Mouse (Mus musculus) forebrain, postnatal 0 days (tissue): Measurements from ENCODE around the gene Acer2. TPM values are rescaled to one million over a fixed set of nuclear protein-coding genes. Genes with fewer than 3 reads are reported as not detected.
"Not testable (repeated sequence)": the region's sequence is repeated elsewhere in the genome, so short reads cannot be mapped to it uniquely, and the experiment has no call there.

ENCODE experiments used
- ATAC-seq: fragments of 200-750 bp; cut with Nextera tagmentation; 2 replicates; pipeline ENCODE4 v1.8.0; 2017; ENCODE audit warnings: mild to moderate bottlenecking, moderate library complexity
- DNase-seq: peaks from one replicate; pipeline ENCODE4 v3.0.0-alpha.2; 2015
- H3K27ac ChIP-seq: fragments of 300-500 bp; sonication (generic); 2 replicates; pipeline ENCODE4 v1.5.1; 2014; ENCODE audit warnings: low read depth, mild to moderate bottlenecking, antibody characterized with exemption, low read length, moderate library complexity, mixed read lengths
- H3K27me3 ChIP-seq: fragments of 300-500 bp; sonication (generic); 2 replicates; pipeline ENCODE4 v1.6.1; 2014; ENCODE audit warnings: mild to moderate bottlenecking, low read length, mixed read lengths; ENCODE audit not compliant: insufficient read depth
- H3K36me3 ChIP-seq: fragments of 300-500 bp; sonication (generic); 2 replicates; pipeline ENCODE4 v1.6.1; 2014; ENCODE audit warnings: mild to moderate bottlenecking, moderate library complexity; ENCODE audit not compliant: insufficient read depth
- H3K4me1 ChIP-seq: fragments of 300-500 bp; sonication (generic); 2 replicates; pipeline ENCODE4 v1.6.1; 2014; ENCODE audit warnings: antibody characterized with exemption; ENCODE audit not compliant: insufficient read depth
- H3K4me2 ChIP-seq: fragments of 300-500 bp; sonication (generic); 2 replicates; pipeline ENCODE4 v1.6.1; 2014; ENCODE audit warnings: low read depth, mild to moderate bottlenecking, moderate library complexity
- H3K4me3 ChIP-seq: fragments of 300-500 bp; sonication (generic); 2 replicates; pipeline ENCODE4 v1.5.1; 2014; ENCODE audit warnings: low read depth, low read length, mixed read lengths
- H3K9ac ChIP-seq: fragments of 300-500 bp; sonication (generic); 2 replicates; pipeline ENCODE4 v1.6.1; 2014; ENCODE audit warnings: mild to moderate bottlenecking
- H3K9me3 ChIP-seq: fragments of 300-500 bp; sonication (generic); 2 replicates; pipeline ENCODE4 v1.6.1; 2016; ENCODE audit warnings: low read length
- CTCF ChIP-seq: sonication (generic); IDR thresholded peaks from 2 replicates; pipeline ENCODE4 v1.5.1; 2016; ENCODE audit warnings: antibody characterized with exemption, control low read depth, low read depth
- WGBS: fragments of 180-500 bp; shearing (Covaris S2); extraction: QIAGEN DNeasy Blood & Tissue Kit; methylation state at CpG from one replicate; pipeline ENCODE4 v1.1.7; 2014; 5-methylcytosine and 5-hydroxymethylcytosine counted together
- polyA plus RNA-seq: library from polyadenylated mRNA; unstranded; fragments of >200 nt; fragmentation: Nextera tagmentation; extraction: Ambion mirVana; gene quantifications from 2 replicates; pipeline ENCODE4 v1.2.1, GENCODE M21; 2015
- total RNA-seq: library from RNA; depleted of rRNA; stranded (reverse); fragments of >200 nt; gene quantifications from 2 replicates; pipeline ENCODE4 v1.2.3, GENCODE M21; 2014; rRNA removed

Gene Acer2
- total RNA-seq = 6.5 and 9.6 TPM in 2 replicates
- polyA plus RNA-seq = 8.1 and 11.4 TPM in 2 replicates

DNA sequence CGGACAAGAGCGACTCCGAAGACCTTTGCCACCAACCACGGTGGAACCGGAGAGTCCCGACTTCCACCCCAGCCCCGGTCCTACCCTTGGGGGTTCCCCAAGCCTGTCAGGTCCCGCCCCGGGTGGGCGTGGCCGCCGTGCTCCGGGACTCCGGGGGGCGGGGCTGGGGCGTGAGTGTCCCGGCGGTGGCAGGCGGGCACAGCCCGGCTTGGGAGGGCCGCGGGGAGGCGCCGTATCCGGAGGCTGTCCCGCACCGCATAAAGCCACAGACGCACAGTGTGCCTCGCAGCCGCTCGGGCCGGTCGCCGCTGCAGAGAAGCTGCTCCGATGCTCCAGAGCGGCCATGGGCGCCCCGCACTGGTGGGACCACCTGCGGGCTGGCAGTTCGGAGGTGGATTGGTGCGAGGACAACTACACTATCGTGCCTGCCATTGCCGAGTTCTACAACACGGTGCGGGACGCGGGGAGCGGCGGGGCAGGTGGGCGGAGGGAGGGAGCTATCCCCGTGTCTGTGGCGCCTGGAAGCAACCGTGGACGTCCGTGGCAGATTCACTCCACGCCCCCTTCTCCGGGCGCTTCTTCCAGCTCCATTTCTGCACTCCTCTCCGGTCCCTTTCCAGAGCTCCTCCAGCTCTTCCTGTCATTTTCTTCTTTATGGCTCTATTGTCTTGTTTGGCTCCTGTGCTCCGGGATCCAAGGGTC is at the start of gene Acer2:
Gene Acer2, plus strand, starts transcription at position 251 of the 702 bp plus-strand sequence.
- H3K4me2 ChIP-seq = peak within 1 kb of the TSS; percentile 87
- DNase-seq (peak; percentile 56), ATAC-seq (peak; percentile 88)
- under 1% methylated on average over 59 of the region's 60 CpGs for WGBS
- TF ChIP-seq CTCF = peak; percentile 31; the same call in 1 of the 2 replicates
- no peaks in the 10 kb centered on the region for H3K9me3 ChIP-seq
- H3K9ac ChIP-seq = peak within 1 kb of the TSS; percentile 63
- H3K4me3 ChIP-seq = peak within 1 kb of the TSS; percentile 57
- H3K4me1 ChIP-seq = 0 out of 2 replicates have a peak, but pooled peaks cover 3% of the 10 kb centered on the region
- peaks cover 5% of the 10 kb centered on the region; the same call in 1 of the 2 replicates for H3K27me3 ChIP-seq
- peak within 1 kb of the TSS; percentile 50; the same call in 1 of the 2 replicates for H3K27ac ChIP-seq
- no peaks in the 10 kb centered on the region for H3K36me3 ChIP-seq

- no peaks in the 10 kb centered on the region for H3K9me3 ChIP-seq
- WGBS = 92% methylated on average over 7 of the region's 7 CpGs
- H3K4me3 ChIP-seq = no peak overlapping the region
- H3K4me2 ChIP-seq = no peak overlapping the region
- H3K4me1 ChIP-seq = no peaks in the 10 kb centered on the region
- TF ChIP-seq CTCF = no peak
- no peak for ATAC-seq
- H3K36me3 ChIP-seq = peaks cover 29% of the 10 kb centered on the region
- no peaks in the 10 kb centered on the region for H3K27me3 ChIP-seq
- H3K9ac ChIP-seq = no peak overlapping the region
- no peak overlapping the region for H3K27ac ChIP-seq
- DNase-seq = no peak
Measured at GRCm38 (mm10) chr4:86825143-86825542, 49.1 kb upstream of the Acer2 start.

DNA sequence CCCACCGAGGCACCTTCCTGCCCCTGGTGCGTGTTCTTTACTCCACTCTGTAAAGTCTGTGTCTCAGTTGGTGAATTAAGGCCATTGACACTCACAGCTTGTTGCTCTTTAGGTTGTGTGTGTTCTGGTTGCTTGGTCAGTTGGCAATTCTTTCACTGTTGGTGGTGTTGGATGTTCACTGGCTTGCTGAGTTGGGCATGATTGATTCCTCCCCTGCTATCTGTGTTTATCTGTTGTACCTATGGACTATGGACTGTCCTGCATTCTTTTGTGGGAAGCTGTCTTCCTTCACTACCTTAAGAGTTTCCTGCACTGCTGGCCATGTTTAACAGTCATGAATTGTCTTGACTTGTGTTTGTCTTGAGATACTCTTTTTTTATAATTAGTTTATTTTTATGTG is 42.3 kb upstream of the Acer2 start:
- DNase-seq (no peak), ATAC-seq (no peak)
- no peak for TF ChIP-seq CTCF
- Histone ChIP-seq H3K4me1 (no peaks in the 10 kb centered on the region), H3K27ac (no peak overlapping the region), H3K36me3 (peaks cover 12% of the 10 kb centered on the region), H3K9me3 (no peaks in the 10 kb centered on the region), H3K27me3 (no peaks in the 10 kb centered on the region), H3K4me2 (no peak overlapping the region), H3K4me3 (no peak overlapping the region), H3K9ac (no peak overlapping the region)
- 97% methylated on average over 2 of the region's 2 CpGs for WGBS

GRCm38 (mm10) chr4:86841141-86841540 is 33.1 kb upstream of the Acer2 start:
- not testable (repeated sequence) for H3K27ac ChIP-seq, ATAC-seq, H3K4me1 ChIP-seq, H3K4me2 ChIP-seq, DNase-seq, H3K4me3 ChIP-seq, H3K9ac ChIP-seq, H3K9me3 ChIP-seq, H3K27me3 ChIP-seq
- WGBS = 99% methylated on average over 2 of the region's 2 CpGs
- peaks cover 39% of the 10 kb centered on the region for H3K36me3 ChIP-seq

DNA sequence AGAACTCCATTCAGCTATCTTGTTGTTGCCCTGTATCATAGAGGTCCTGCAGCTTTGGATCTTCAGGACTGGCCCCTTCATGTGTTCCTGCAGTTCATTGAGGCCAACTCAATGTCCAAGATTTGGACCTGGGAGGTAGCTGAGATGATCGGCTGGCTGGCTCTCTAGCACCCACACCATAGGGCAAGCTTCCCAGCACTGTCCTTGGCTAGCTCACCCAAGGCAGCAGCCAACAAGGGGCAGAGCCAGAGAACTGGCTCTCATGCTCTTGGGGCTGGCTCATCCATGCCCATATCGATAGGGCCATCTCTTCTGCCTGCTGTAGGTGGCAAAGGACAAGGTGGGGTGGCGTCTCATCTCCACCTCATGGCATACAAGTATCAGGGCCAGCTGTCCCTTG is 28.8 kb upstream of the Acer2 start:
- Histone ChIP-seq H3K27ac (no peak overlapping the region), H3K9ac (no peak overlapping the region), H3K4me2 (no peak overlapping the region), H3K36me3 (peaks cover 34% of the 10 kb centered on the region), H3K4me1 (no peaks in the 10 kb centered on the region), H3K4me3 (no peak overlapping the region), H3K27me3 (no peaks in the 10 kb centered on the region), H3K9me3 (no peaks in the 10 kb centered on the region)
- DNase-seq (no peak), ATAC-seq (no peak)
- TF ChIP-seq CTCF = no peak
- WGBS = 83% methylated on average over 3 of the region's 3 CpGs

DNA sequence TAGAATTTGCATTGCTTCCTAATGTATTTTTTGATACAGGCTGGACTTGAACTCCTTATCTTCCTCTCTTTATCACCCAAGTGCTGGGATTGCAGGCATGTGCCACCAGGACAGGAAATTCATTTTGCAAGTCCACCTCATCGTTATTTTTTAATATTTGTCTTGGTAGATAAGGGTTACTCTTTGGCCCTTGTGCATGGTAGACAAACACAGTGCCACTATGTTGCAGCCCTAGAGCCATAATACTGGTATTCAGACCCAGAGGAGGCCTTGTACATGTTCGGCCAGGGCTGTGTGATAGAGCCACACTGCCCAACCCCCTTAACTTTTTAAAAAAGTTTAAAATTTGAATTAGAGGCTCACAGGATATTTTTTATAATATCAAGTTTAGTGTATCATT is 26.9 kb upstream of the Acer2 start:
- no peaks in the 10 kb centered on the region for H3K4me1 ChIP-seq
- peaks cover 35% of the 10 kb centered on the region for H3K36me3 ChIP-seq
- no peak for DNase-seq
- H3K4me2 ChIP-seq = no peak overlapping the region
- H3K27me3 ChIP-seq = no peaks in the 10 kb centered on the region
- WGBS = 95% methylated on average over 2 of the region's 2 CpGs
- H3K9me3 ChIP-seq = no peaks in the 10 kb centered on the region
- no peak overlapping the region for H3K4me3 ChIP-seq
- H3K9ac ChIP-seq = no peak overlapping the region
- no peak for ATAC-seq
- TF ChIP-seq CTCF = no peak
- H3K27ac ChIP-seq = no peak overlapping the region

DNA sequence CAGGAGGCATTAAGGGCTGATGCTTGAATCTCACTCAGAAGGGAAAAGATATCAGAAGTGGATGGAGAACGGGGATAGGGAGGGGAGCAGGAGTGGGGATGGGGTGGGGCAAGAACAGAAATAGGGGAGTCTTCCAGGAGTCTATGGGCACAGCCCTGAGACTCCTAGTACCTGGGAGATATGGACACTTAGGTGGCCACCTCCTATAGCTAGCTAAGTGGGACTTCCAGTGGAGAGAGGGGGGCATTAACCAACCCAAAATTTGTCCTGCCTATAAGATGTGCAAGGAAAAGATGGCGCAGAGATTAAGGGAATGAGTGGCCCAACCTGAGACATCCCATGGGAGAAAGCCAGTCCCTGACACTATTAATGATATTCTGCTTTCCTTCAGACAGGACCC is 22.9 kb upstream of the Acer2 start:
- WGBS = 83% methylated on average over 2 of the region's 2 CpGs

More for the DNA sequence above, 22.9 kb upstream of the Acer2 start:
- Histone ChIP-seq H3K27ac (no peak overlapping the region), H3K4me3 (no peak overlapping the region), H3K9me3 (no peaks in the 10 kb centered on the region), H3K4me1 (peaks cover 8% of the 10 kb centered on the region; the same call in 1 of the 2 replicates), H3K27me3 (no peaks in the 10 kb centered on the region), H3K4me2 (no peak overlapping the region), H3K36me3 (peaks cover 46% of the 10 kb centered on the region), H3K9ac (no peak overlapping the region)
- 0 out of 2 replicates have a peak, but pooled peaks have one; percentile 11 for ATAC-seq
- TF ChIP-seq CTCF = no peak
- DNase-seq = no peak
